Mouse (Mus musculus) hindbrain, postnatal 0 days (tissue): ENCODE measurements at regions not wholly inside any gene's neighbourhood (a gene's known extent, or its start where the extent isn't known, plus 50 kb on each side); places are given as distances from the start of the nearest gene placed in this dataset.

ENCODE experiments used
- ATAC-seq: fragments of 200-750 bp; cut with Nextera tagmentation; 2 replicates; pipeline ENCODE4 v1.8.0; 2017; ENCODE audit warnings: mild to moderate bottlenecking, moderate TSS enrichment, moderate library complexity
- DNase-seq: peaks from one replicate; pipeline ENCODE4 v3.0.0-alpha.2; 2015; ENCODE audit warnings: low spot score
- H3K27ac ChIP-seq: fragments of 300-500 bp; sonication (generic); 2 replicates; pipeline ENCODE4 v1.5.1; 2014; ENCODE audit warnings: mild to moderate bottlenecking
- H3K27me3 ChIP-seq: fragments of 300-500 bp; sonication (generic); 2 replicates; pipeline ENCODE4 v1.6.1; 2014; ENCODE audit warnings: low read length, mixed read lengths; ENCODE audit not compliant: insufficient read depth
- H3K36me3 ChIP-seq: fragments of 300-500 bp; sonication (generic); 2 replicates; pipeline ENCODE4 v1.6.1; 2014; ENCODE audit warnings: low read length, mixed read lengths; ENCODE audit not compliant: insufficient read depth
- H3K4me1 ChIP-seq: fragments of 300-500 bp; sonication (generic); 2 replicates; pipeline ENCODE4 v1.6.1; 2014; ENCODE audit warnings: antibody characterized with exemption, low read length, mixed read lengths; ENCODE audit not compliant: insufficient read depth
- H3K4me2 ChIP-seq: fragments of 300-500 bp; sonication (generic); 2 replicates; pipeline ENCODE4 v1.6.1; 2014; ENCODE audit warnings: low read depth, mild to moderate bottlenecking, low read length, moderate library complexity, mixed read lengths
- H3K4me3 ChIP-seq: fragments of 300-500 bp; sonication (generic); 2 replicates; pipeline ENCODE4 v1.5.1; 2014; ENCODE audit warnings: low read length
- H3K9ac ChIP-seq: fragments of 300-500 bp; sonication (generic); replicated peaks from 2 replicates; pipeline ENCODE4 v1.6.1; 2014; ENCODE audit warnings: mild to moderate bottlenecking, low read length, moderate library complexity, mixed read lengths
- H3K9me3 ChIP-seq: fragments of 300-500 bp; sonication (generic); 2 replicates; pipeline ENCODE4 v1.6.1; 2016; ENCODE audit warnings: low read length, mixed read lengths
- CTCF ChIP-seq: IDR thresholded peaks from 2 replicates; pipeline ENCODE4 v1.5.1; 2016; ENCODE audit warnings: antibody characterized with exemption, control low read depth, low read depth
- WGBS: fragments of 180-500 bp; shearing (Covaris S2); extraction: QIAGEN DNeasy Blood & Tissue Kit; methylation state at CpG from one replicate; pipeline ENCODE4 v1.1.7; 2014; 5-methylcytosine and 5-hydroxymethylcytosine counted together

DNA sequence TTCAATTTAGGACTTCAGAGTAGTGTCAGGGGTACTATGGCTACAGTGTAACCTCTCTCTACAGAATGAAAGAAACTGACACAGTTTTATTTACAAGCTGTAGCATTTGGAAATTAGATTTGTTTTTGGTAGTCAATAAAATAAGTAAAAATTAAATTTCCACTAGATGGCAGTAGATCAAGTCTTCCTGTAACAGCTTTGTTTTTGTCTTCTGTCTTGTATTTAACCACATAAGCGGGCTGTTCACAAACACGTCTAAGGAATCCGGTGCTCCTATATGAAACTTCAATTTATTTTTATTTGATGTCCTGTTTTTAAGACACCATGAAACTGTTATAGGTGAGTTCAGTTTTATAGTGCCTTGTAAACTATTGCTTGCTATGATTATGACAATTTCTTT is 238.8 kb downstream of the Usp25 start:
- Histone ChIP-seq H3K4me2 (no peak overlapping the region), H3K36me3 (no peaks in the 10 kb centered on the region), H3K27ac (no peak overlapping the region), H3K27me3 (no peaks in the 10 kb centered on the region), H3K9ac (no peak overlapping the region), H3K4me1 (no peaks in the 10 kb centered on the region), H3K4me3 (no peak overlapping the region), H3K9me3 (no peaks in the 10 kb centered on the region)
- ATAC-seq (no peak), DNase-seq (peak; percentile 74)
- 13% methylated on average over 3 of the region's 3 CpGs for WGBS
- peak; percentile 61 for TF ChIP-seq CTCF

DNA sequence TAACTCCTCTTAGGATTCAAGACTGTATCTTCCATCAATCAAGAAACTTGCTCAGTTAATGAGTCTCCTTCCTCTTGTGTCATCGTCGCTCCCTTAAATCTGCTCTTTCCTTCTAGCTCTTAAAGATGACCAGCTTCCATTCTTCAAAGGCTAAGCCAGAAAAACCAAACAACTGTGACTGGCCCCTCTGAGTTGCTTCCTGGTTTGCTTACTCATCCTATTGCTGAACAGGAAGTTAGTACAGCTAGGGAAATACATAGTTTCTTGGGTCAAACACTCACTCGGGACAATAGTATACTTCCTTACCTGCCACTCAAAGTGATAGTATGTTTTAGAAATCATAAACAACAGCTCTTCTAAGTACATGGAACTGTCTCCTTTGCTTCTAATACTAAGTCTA is 237.9 kb downstream of the Usp25 start:
- Histone ChIP-seq H3K27me3 (no peaks in the 10 kb centered on the region), H3K4me1 (no peaks in the 10 kb centered on the region), H3K4me2 (no peak overlapping the region), H3K36me3 (no peaks in the 10 kb centered on the region), H3K9ac (no peak overlapping the region), H3K27ac (no peak overlapping the region), H3K9me3 (no peaks in the 10 kb centered on the region), H3K4me3 (no peak overlapping the region)
- WGBS: 71% methylated on average over 3 of the region's 3 CpGs
- ATAC-seq: no peak
- no peak for TF ChIP-seq CTCF
- DNase-seq: no peak

GRCm38 (mm10) chr16:77240876-77241275 is 227.4 kb downstream of the Usp25 start:
- peak; percentile 16; the same call in 1 of the 2 replicates for TF ChIP-seq CTCF
- H3K4me2 ChIP-seq: peak overlapping the region; percentile 38
- H3K9ac ChIP-seq: no peak overlapping the region
- no peaks in the 10 kb centered on the region for H3K36me3 ChIP-seq
- no peak overlapping the region for H3K4me3 ChIP-seq
- ATAC-seq: no peak
- no peaks in the 10 kb centered on the region for H3K4me1 ChIP-seq
- no peak overlapping the region for H3K27ac ChIP-seq
- 49% methylated on average over 6 of the region's 6 CpGs for WGBS
- H3K9me3 ChIP-seq: no peaks in the 10 kb centered on the region
- DNase-seq: peak; percentile 44
- H3K27me3 ChIP-seq: no peaks in the 10 kb centered on the region

- Histone ChIP-seq H3K9me3 (no peaks in the 10 kb centered on the region), H3K4me1 (no peaks in the 10 kb centered on the region), H3K9ac (peak overlapping the region; percentile 59), H3K4me2 (peak overlapping the region; percentile 60), H3K27me3 (no peaks in the 10 kb centered on the region), H3K4me3 (peak overlapping the region; percentile 37), H3K27ac (peak overlapping the region; percentile 93), H3K36me3 (no peaks in the 10 kb centered on the region)
- ATAC-seq (no peak), DNase-seq (peak; percentile 59)
- no peak for TF ChIP-seq CTCF
- WGBS: 20% methylated on average over 9 of the region's 9 CpGs
Measured at GRCm38 (mm10) chr16:77239176-77239790, 225.8 kb downstream of the Usp25 start.

DNA sequence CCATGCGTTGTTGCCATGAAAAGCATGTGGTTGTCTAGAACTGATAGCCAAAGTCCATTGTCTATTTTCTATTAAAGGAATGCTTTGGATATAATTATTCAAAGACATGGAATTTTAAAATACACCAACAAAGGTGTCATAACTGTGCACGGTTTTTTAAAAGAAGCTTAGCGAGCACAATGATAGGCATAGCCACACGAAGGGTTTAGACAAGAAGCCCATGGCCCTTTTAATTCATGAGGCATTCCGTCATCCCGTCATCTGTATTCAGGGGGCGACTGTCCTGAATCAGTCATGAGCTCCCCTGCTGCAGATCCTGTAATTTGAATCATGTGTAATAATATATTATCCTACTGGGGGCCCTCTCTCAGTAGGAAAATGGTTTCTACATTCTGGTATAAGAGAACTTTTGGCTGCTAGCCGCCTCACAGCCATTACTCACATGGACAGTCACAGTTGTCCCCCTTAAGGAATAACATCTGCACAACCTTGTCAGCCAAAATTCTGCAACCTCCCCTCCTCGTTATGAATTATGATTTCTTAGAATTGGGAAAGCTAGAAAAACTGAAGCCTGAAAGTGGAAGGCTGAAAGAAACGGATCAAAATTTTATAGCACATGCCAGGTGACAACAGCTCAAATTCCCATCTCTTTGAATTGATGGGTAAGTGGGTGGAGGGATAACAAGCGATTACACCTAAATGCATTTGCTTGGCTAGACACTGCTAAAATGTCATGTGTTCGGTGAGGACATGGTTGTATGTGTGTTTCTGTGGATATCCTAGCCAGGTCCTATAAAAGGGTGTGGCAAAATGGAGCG is 225.1 kb downstream of the Usp25 start:
- ATAC-seq (peak; percentile 30), DNase-seq (peak; percentile 79)
- H3K4me3 ChIP-seq: peak overlapping the region; percentile 37
- peak overlapping the region; percentile 60 for H3K4me2 ChIP-seq
- no peak; the same call in 1 of the 2 replicates for TF ChIP-seq CTCF
- 18% methylated on average over 13 of the region's 13 CpGs for WGBS
- no peaks in the 10 kb centered on the region for H3K4me1 ChIP-seq
- no peaks in the 10 kb centered on the region for H3K36me3 ChIP-seq
- H3K9me3 ChIP-seq: no peaks in the 10 kb centered on the region
- H3K9ac ChIP-seq: peak overlapping the region; percentile 59
- H3K27ac ChIP-seq: peak overlapping the region; percentile 93
- no peaks in the 10 kb centered on the region for H3K27me3 ChIP-seq

DNA sequence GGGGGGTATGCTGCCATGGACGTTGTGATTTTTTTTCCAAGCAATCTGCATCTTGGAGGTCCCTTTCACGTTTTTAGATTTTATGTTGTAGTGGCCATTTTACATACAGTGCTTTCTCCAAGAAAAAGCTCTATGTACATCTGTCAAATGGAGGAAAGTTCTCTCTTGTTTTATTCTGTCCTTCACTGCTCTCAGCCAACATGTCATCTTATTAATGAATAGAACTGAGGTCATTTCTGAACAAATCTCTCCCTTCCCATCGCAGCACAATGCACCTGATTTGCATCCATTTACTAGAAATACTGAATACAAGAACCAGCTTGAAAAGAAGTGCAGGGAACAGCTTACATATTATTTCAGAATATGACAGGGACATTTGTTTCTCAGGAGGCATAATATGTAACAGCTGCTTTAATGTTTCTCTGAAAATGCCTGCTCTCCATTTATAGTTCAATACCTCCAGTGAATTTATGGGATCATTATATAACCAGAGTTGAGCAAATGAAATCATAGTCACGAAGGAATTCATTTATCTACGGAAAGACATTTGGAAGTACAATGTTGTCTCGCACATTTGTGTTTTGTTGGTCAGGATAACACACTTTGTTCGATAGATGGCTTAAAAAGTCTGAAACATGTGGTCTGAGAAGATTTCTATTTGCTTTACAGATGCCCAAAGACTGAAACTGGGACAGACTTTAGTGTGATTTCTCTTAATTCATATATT is 224.3 kb downstream of the Usp25 start:
- 28% methylated on average over 7 of the region's 7 CpGs for WGBS
- peak overlapping the region; percentile 37 for H3K4me3 ChIP-seq
- ATAC-seq (no peak), DNase-seq (peak; percentile 43)
- TF ChIP-seq CTCF: no peak
- H3K27ac ChIP-seq: peak overlapping the region; percentile 93
- peak overlapping the region; percentile 59 for H3K9ac ChIP-seq
- no peaks in the 10 kb centered on the region for H3K9me3 ChIP-seq
- H3K36me3 ChIP-seq: no peaks in the 10 kb centered on the region
- no peaks in the 10 kb centered on the region for H3K27me3 ChIP-seq
- peak overlapping the region; percentile 60 for H3K4me2 ChIP-seq
- no peaks in the 10 kb centered on the region for H3K4me1 ChIP-seq
